Mouse (Mus musculus): ENCODE data around the gene Nhsl1. TPM values are rescaled to one million over a fixed set of nuclear protein-coding genes. Genes with fewer than 3 reads are reported as not detected.
"Not testable (repeated sequence)": the region's sequence is repeated elsewhere in the genome, so short reads cannot be mapped to it uniquely, and the experiment has no call there.

The Nhsl1 gene
- polyA plus RNA-seq, 1 experiment from 2014 or later: 16.7 TPM

GRCm38 (mm10) chr10:18445603-18446358 is 127.0 kb downstream of the Nhsl1 start:
- H3K27me3 ChIP-seq (ENCODE audit: control insufficient read depth, insufficient read depth, low read length): no peaks in the 10 kb centered on the region
- WGBS: 17% methylated on average over 6 of the region's 6 CpGs
- DNase-seq (ENCODE audit: low spot score) (no peak), ATAC-seq (replicated peaks; ENCODE audit: low FRiP score) (peak; percentile 83)
- peaks cover 14% of the 10 kb centered on the region; the same call in 1 of the 2 replicates for H3K4me1 ChIP-seq (replicated peaks; ENCODE audit: control insufficient read depth, insufficient read depth, low read length)
- H3K4me3 ChIP-seq (ENCODE audit: low read depth, low read length): no peak overlapping the region
- no peaks in the 10 kb centered on the region for H3K36me3 ChIP-seq (ENCODE audit: control insufficient read depth, insufficient read depth, low read length)
- no peak overlapping the region for H3K9ac ChIP-seq (ENCODE audit: low read length)
- no peaks in the 10 kb centered on the region for H3K9me3 ChIP-seq (ENCODE audit: control insufficient read depth, low read length)
- H3K27ac ChIP-seq (ENCODE audit: low read depth, low read length): peak overlapping the region; percentile 25; the same call in 1 of the 2 replicates
- H3K4me2 ChIP-seq (ENCODE audit: low read depth, low read length, severe bottlenecking): peak overlapping the region; percentile 21; the same call in 1 of the 2 replicates

- no peak overlapping the region; the same call in 1 of the 2 replicates for H3K27ac ChIP-seq (ENCODE audit: low read depth, low read length)
- H3K4me3 ChIP-seq (ENCODE audit: low read depth, low read length): no peak overlapping the region
- no peaks in the 10 kb centered on the region for H3K9me3 ChIP-seq (ENCODE audit: control insufficient read depth, low read length)
- no peaks in the 10 kb centered on the region for H3K27me3 ChIP-seq (ENCODE audit: control insufficient read depth, insufficient read depth, low read length)
- peaks cover 14% of the 10 kb centered on the region; the same call in 1 of the 2 replicates for H3K4me1 ChIP-seq (replicated peaks; ENCODE audit: control insufficient read depth, insufficient read depth, low read length)
- ATAC-seq (replicated peaks; ENCODE audit: low FRiP score): peak; percentile 59
- 0 out of 2 replicates have a peak overlapping the region, but pooled peaks have one; percentile 18 for H3K4me2 ChIP-seq (ENCODE audit: low read depth, low read length, severe bottlenecking)
- H3K36me3 ChIP-seq (ENCODE audit: control insufficient read depth, insufficient read depth, low read length): no peaks in the 10 kb centered on the region
- no peak overlapping the region for H3K9ac ChIP-seq (ENCODE audit: low read length)
- 7% methylated on average over 5 of the region's 7 CpGs for WGBS
- DNase-seq (ENCODE audit: low spot score): peak; percentile 70
Measured at GRCm38 (mm10) chr10:18446359-18446820, 127.6 kb downstream of the Nhsl1 start.

- 63% methylated on average over 4 of the region's 4 CpGs for WGBS
- H3K27me3 ChIP-seq (ENCODE audit: control insufficient read depth, insufficient read depth, low read length): no peaks in the 10 kb centered on the region
Measured at GRCm38 (mm10) chr10:18447299-18447698, 128.5 kb downstream of the Nhsl1 start.

GRCm38 (mm10) chr10:18448896-18449295 is 130.1 kb downstream of the Nhsl1 start:
- not testable (repeated sequence) for H3K4me3 ChIP-seq (ENCODE audit: low read depth, low read length); H3K36me3 ChIP-seq (ENCODE audit: control insufficient read depth, insufficient read depth, low read length); H3K27me3 ChIP-seq (ENCODE audit: control insufficient read depth, insufficient read depth, low read length); H3K4me2 ChIP-seq (ENCODE audit: low read depth, low read length, severe bottlenecking); ATAC-seq (replicated peaks; ENCODE audit: low FRiP score); H3K27ac ChIP-seq (ENCODE audit: low read depth, low read length); H3K9me3 ChIP-seq (ENCODE audit: control insufficient read depth, low read length); DNase-seq (ENCODE audit: low spot score); H3K9ac ChIP-seq (ENCODE audit: low read length)
- WGBS: 91% methylated on average over 7 of the region's 7 CpGs
- peaks cover 14% of the 10 kb centered on the region; the same call in 1 of the 2 replicates for H3K4me1 ChIP-seq (replicated peaks; ENCODE audit: control insufficient read depth, insufficient read depth, low read length)

More at GRCm38 (mm10) chr10:18447299-18447698, 128.5 kb downstream of the Nhsl1 start:
- peaks cover 14% of the 10 kb centered on the region; the same call in 1 of the 2 replicates for H3K4me1 ChIP-seq (replicated peaks; ENCODE audit: control insufficient read depth, insufficient read depth, low read length)
- peak overlapping the region; percentile 21; the same call in 1 of the 2 replicates for H3K27ac ChIP-seq (ENCODE audit: low read depth, low read length)
- H3K4me2 ChIP-seq (ENCODE audit: low read depth, low read length, severe bottlenecking): no peak overlapping the region
- H3K36me3 ChIP-seq (ENCODE audit: control insufficient read depth, insufficient read depth, low read length): no peaks in the 10 kb centered on the region
- H3K9me3 ChIP-seq (ENCODE audit: control insufficient read depth, low read length): no peaks in the 10 kb centered on the region
- no peak for ATAC-seq (replicated peaks; ENCODE audit: low FRiP score)
- no peak for DNase-seq (ENCODE audit: low spot score)
- no peak overlapping the region for H3K4me3 ChIP-seq (ENCODE audit: low read depth, low read length)
- no peak overlapping the region for H3K9ac ChIP-seq (ENCODE audit: low read length)

- DNase-seq (ENCODE audit: low spot score) (peak; percentile 87), ATAC-seq (replicated peaks; ENCODE audit: low FRiP score) (peak; percentile 59)
- Histone ChIP-seq H3K4me1 (replicated peaks; ENCODE audit: control insufficient read depth, insufficient read depth, low read length) (peaks cover 2% of the 10 kb centered on the region), H3K4me3 (ENCODE audit: low read depth, low read length) (no peak overlapping the region), H3K9ac (ENCODE audit: low read length) (no peak overlapping the region), H3K27ac (ENCODE audit: low read depth, low read length) (no peak overlapping the region), H3K9me3 (ENCODE audit: control insufficient read depth, low read length) (no peaks in the 10 kb centered on the region), H3K4me2 (ENCODE audit: low read depth, low read length, severe bottlenecking) (no peak overlapping the region), H3K27me3 (ENCODE audit: control insufficient read depth, insufficient read depth, low read length) (no peaks in the 10 kb centered on the region), H3K36me3 (ENCODE audit: control insufficient read depth, insufficient read depth, low read length) (no peaks in the 10 kb centered on the region)
- 38% methylated on average over 4 of the region's 4 CpGs for WGBS
Measured at GRCm38 (mm10) chr10:18453380-18453779, 134.6 kb downstream of the Nhsl1 start.

- H3K4me2 ChIP-seq (ENCODE audit: low read depth, low read length, severe bottlenecking): no peak overlapping the region
- H3K4me1 ChIP-seq (replicated peaks; ENCODE audit: control insufficient read depth, insufficient read depth, low read length): peaks cover 8% of the 10 kb centered on the region
- H3K9ac ChIP-seq (ENCODE audit: low read length): no peak overlapping the region
- H3K4me3 ChIP-seq (ENCODE audit: low read depth, low read length): no peak overlapping the region
- no peaks in the 10 kb centered on the region for H3K9me3 ChIP-seq (ENCODE audit: control insufficient read depth, low read length)
- H3K27me3 ChIP-seq (ENCODE audit: control insufficient read depth, insufficient read depth, low read length): no peaks in the 10 kb centered on the region
- WGBS: 83% methylated on average over 3 of the region's 3 CpGs
- ATAC-seq (replicated peaks; ENCODE audit: low FRiP score): no peak
- H3K36me3 ChIP-seq (ENCODE audit: control insufficient read depth, insufficient read depth, low read length): no peaks in the 10 kb centered on the region
- DNase-seq (ENCODE audit: low spot score): no peak
- no peak overlapping the region for H3K27ac ChIP-seq (ENCODE audit: low read depth, low read length)
Measured at GRCm38 (mm10) chr10:18454161-18454560, 135.4 kb downstream of the Nhsl1 start.

GRCm38 (mm10) chr10:18455301-18455920 is 136.6 kb downstream of the Nhsl1 start:
- DNase-seq (ENCODE audit: low spot score) (no peak), ATAC-seq (replicated peaks; ENCODE audit: low FRiP score) (no peak)
- WGBS: 92% methylated on average over 10 of the region's 10 CpGs
- Histone ChIP-seq H3K4me3 (ENCODE audit: low read depth, low read length) (no peak overlapping the region), H3K27me3 (ENCODE audit: control insufficient read depth, insufficient read depth, low read length) (no peaks in the 10 kb centered on the region), H3K36me3 (ENCODE audit: control insufficient read depth, insufficient read depth, low read length) (no peaks in the 10 kb centered on the region), H3K4me2 (ENCODE audit: low read depth, low read length, severe bottlenecking) (no peak overlapping the region), H3K9me3 (ENCODE audit: control insufficient read depth, low read length) (no peaks in the 10 kb centered on the region), H3K4me1 (replicated peaks; ENCODE audit: control insufficient read depth, insufficient read depth, low read length) (peaks cover 13% of the 10 kb centered on the region), H3K9ac (ENCODE audit: low read length) (no peak overlapping the region), H3K27ac (ENCODE audit: low read depth, low read length) (no peak overlapping the region)

- DNase-seq (ENCODE audit: low spot score) (no peak), ATAC-seq (replicated peaks; ENCODE audit: low FRiP score) (peak; percentile 85)
- no peaks in the 10 kb centered on the region for H3K36me3 ChIP-seq (ENCODE audit: control insufficient read depth, insufficient read depth, low read length)
- no peak overlapping the region for H3K4me3 ChIP-seq (ENCODE audit: low read depth, low read length)
- no peaks in the 10 kb centered on the region for H3K9me3 ChIP-seq (ENCODE audit: control insufficient read depth, low read length)
- 22% methylated on average over 8 of the region's 8 CpGs for WGBS
- H3K4me1 ChIP-seq (replicated peaks; ENCODE audit: control insufficient read depth, insufficient read depth, low read length): peaks cover 13% of the 10 kb centered on the region
- peak overlapping the region; percentile 65 for H3K27ac ChIP-seq (ENCODE audit: low read depth, low read length)
- H3K27me3 ChIP-seq (ENCODE audit: control insufficient read depth, insufficient read depth, low read length): no peaks in the 10 kb centered on the region
- no peak overlapping the region for H3K9ac ChIP-seq (ENCODE audit: low read length)
- no peak overlapping the region for H3K4me2 ChIP-seq (ENCODE audit: low read depth, low read length, severe bottlenecking)
Measured at GRCm38 (mm10) chr10:18457808-18458475, 139.2 kb downstream of the Nhsl1 start.

Data from forebrain, embryonic 11.5 days (tissue).